Mouse (Mus musculus) kidney, postnatal 10 days (tissue): Measurements from ENCODE around the gene Id2.

ENCODE experiments used
- DNase-seq: peaks from one replicate; pipeline ENCODE4 v3.0.0; 2021; ENCODE audit warnings: mixed read lengths

Id2 gene

GRCm38 (mm10) chr12:25097052-25097209 lies at the start of gene Id2:
Gene Id2 (minus strand): TSS chr12:25097140.
- DNase-seq: no peak

- DNase-seq: no peak
Measured at GRCm38 (mm10) chr12:25145344-25145698, 48.4 kb upstream of the Id2 start.

DNA sequence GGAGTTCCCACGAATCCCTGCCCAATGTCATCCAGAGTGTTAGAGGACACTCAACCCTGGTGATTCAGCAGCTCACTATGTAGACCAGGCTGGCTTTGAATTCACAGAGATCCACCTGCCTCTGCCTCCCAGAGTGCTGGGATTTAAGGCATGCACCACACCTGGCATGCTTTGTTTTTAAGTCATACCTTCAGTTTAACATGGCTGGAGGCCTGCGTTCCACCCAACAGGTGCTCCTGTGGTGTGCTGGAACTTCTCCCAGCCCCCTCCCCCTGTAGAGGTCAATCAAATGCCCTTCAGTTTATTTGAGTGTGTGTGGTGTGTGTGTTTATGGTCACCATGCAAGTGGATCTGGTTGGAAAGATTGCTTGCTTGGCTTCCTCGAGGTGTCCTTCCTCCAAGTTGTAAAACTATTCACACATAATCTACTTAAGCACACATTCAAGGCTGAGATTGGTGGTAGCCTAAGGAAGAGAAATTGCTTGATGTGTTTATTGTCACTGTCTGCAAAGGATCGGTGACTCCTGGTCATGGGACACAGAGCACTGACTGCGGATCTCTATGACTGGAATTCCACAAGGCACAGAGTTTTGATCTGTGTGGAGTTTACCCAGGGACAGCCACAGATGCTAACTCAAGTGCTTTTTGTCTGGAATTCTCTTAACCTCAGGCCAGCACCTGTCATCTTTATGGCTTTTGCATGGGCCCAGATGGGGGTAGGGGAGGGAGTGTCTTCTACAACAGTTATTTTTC lies 47.8 kb upstream of the Id2 start:
- no peak for DNase-seq

GRCm38 (mm10) chr12:25143492-25143891 lies 46.6 kb upstream of the Id2 start:
- DNase-seq: no peak

GRCm38 (mm10) chr12:25142251-25142650 lies 45.3 kb upstream of the Id2 start:
- no peak for DNase-seq

GRCm38 (mm10) chr12:25141311-25141710 lies 44.4 kb upstream of the Id2 start:
- DNase-seq: no peak

DNA sequence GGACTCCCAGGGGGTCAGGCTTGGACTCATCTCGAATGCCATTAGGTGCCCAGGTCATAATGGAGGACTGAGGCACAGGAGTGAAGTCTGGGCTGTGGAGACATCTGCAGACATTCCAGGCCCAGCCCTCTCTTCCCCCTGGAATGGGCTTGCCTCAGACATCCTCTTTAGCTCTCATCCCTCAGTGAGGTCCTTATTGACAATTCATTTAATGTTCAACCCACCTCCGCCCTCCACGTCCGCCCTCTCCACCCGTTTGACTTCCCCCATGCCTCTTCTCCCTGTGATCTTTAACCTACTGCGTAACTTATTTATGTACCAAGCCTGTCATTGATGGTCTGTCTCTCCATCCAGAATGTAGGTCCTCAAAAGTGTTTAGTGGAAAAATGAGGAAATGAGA lies 43.2 kb upstream of the Id2 start:
- DNase-seq: peak; percentile 49

GRCm38 (mm10) chr12:25138616-25139015 lies 41.7 kb upstream of the Id2 start:
- DNase-seq: no peak

- peak; percentile 71 for DNase-seq
Measured at GRCm38 (mm10) chr12:25132046-25132445, 35.1 kb upstream of the Id2 start.

- no peak for DNase-seq
Measured at GRCm38 (mm10) chr12:25127629-25128028, 30.7 kb upstream of the Id2 start.

GRCm38 (mm10) chr12:25126228-25126627 lies 29.3 kb upstream of the Id2 start:
- no peak for DNase-seq

- no peak for DNase-seq
Measured at GRCm38 (mm10) chr12:25125239-25125776, 28.4 kb upstream of the Id2 start.

- no peak for DNase-seq
Measured at GRCm38 (mm10) chr12:25124431-25125238, 27.7 kb upstream of the Id2 start.

- no peak for DNase-seq
Measured at GRCm38 (mm10) chr12:25120753-25121152, 23.8 kb upstream of the Id2 start.

DNA sequence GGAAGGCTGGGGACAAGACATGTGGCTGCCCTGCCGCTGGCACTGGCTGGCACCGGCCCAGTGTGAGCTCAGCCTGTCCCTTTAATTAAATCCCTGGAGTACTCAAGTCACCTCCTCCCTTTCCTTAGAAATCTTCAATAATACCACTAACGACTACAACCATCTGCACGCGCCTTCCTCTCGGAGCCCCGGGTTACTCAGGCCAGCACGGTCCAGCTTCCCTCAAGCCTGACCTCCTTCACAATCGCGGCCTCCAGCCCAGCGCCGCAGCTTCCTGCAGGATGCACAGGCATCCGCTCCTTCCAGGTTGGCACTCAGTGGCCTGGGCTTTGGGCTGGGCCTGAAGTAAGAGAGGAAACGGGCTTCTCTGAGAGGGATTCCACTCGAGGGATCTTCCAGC lies 22.3 kb upstream of the Id2 start:
- DNase-seq: peak; percentile 85

GRCm38 (mm10) chr12:25117856-25118511 lies 21.0 kb upstream of the Id2 start:
- no peak for DNase-seq

DNA sequence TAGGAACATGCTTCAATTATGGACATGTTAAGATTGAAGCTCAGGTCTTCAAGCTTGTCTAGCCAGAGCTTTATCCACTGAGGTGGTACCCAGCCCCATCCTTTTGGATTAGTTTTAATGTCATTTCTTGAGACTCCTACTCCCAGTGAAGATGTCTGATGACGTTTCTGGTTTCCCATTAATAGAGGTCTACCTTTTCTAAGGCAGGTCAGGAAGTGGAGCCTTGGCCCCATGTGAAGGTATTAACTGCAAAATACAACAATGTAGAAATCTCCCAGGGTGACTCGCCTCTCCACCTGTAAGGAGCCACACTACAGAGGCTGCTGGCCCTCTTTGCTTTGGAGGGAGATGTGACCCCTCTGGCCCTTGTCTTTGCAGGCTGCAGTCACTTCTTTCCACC lies 19.2 kb upstream of the Id2 start:
- no peak for DNase-seq

DNA sequence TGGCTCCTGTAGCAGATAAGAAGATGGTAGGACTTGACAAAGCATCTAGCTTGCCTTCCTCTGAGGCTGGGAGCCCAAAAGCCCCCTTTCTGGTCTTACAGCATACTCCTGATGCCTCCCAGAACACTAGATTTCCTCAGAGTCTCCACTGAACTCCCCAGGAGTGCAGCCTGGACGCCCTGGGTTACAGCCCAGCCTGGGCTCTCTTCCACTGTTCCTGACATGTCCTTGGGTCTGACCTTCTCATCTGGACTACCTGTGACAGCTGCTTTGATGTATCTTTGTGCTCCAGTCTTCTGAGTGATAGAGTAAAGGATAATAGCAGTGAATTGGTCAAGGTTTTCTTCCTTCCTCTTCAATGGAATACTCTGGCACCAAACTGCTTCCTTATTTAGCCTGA lies 17.5 kb upstream of the Id2 start:
- DNase-seq: no peak

- no peak for DNase-seq
Measured at GRCm38 (mm10) chr12:25113357-25113756, 16.4 kb upstream of the Id2 start.

DNA sequence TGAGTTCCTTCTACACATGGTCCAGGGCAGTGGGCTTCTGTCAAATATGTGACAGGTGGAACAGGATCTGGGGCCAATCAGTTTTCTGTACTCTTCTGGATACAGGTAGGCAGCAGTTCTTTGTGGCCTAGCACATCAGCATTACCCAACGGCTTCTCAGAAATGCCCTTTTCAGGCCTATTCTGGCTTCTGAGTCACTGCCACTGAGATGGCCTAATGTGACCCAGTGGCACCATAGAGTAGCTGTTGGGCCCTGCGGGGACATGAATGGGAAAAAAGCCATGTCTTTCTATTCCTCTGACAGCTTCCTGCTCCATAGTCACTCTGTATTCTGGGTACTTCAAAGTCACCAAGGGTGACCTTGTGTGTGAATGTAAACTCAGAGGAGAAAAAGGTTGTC lies 15.9 kb upstream of the Id2 start:
- no peak for DNase-seq

DNA sequence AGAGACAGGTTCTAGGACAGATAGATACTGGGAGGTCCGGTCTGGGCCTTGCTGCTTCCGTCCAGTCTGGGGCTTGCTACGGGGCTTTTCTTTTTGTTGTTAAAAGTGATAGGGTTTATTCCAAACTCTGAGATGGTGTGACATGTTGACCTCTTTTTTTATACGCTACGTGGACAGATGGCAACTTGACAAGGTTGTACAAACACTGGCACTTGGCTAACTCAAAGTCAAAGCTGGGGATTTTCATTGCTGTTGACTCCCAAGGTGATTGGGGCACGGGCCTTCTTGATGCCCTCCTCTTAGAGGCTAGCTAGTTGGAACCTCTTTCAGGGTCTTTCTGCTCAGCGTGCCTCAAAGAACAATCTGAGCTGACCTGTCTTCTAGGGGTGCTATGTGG lies 13.7 kb upstream of the Id2 start:
- DNase-seq: no peak

DNA sequence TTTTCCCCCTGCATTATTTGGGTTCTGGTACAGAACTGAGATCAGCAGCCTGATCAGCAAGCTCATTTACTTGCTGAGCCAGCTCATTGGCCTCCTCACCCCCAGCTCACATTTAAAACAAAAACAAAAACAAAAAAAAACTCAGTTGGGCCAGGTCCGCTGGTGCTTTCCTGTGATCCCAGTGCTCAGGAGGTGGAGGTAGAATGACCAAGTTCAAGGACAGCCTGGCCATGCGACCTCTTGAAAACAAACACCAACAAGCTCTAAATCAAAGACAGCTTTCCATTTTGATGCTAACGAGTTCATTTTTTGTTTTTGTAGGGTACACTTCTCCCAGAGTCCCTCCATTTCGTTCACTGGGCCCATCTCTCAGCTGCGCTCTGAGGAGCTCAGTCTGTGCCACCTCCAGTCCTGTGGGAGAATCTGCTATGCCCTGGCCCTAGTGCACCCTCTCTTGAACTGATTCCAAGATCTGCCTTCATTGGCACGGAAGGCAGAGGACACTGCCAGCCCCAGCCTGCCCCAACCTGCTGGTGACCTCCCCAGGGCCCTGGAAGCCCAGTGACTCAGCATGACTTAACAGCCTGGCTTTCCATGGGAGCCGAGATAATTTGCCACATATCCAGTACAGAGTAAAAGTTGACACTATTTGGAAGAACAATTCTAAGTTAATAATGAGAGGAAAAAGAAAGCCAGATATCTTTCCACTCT lies 13.2 kb upstream of the Id2 start:
- peak; percentile 61 for DNase-seq

DNA sequence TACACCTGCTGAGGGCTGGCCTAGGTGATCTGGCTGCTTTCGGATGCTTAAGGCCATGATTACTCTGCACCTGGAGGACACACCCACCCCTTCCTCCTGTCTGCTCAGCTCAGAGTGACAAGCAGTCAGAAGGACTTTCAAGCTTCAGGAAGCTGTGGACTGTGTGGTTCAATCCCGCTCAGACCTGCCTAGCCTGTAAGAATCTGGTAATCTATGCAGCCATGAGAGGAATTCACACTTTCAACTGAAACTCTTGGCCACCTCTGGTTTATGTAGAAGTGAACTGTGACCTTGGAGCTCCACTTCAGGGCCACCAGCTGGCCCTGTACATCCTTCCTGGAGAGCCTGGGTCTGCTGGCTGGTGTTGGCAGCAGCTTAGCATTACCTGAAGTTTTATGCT lies 11.9 kb upstream of the Id2 start:
- peak; percentile 41 for DNase-seq

- no peak for DNase-seq
Measured at GRCm38 (mm10) chr12:25104541-25104940, 7.6 kb upstream of the Id2 start.
